8 mouse cellular contexts compared by ENCODE assay signal in the genomic region with DNA sequence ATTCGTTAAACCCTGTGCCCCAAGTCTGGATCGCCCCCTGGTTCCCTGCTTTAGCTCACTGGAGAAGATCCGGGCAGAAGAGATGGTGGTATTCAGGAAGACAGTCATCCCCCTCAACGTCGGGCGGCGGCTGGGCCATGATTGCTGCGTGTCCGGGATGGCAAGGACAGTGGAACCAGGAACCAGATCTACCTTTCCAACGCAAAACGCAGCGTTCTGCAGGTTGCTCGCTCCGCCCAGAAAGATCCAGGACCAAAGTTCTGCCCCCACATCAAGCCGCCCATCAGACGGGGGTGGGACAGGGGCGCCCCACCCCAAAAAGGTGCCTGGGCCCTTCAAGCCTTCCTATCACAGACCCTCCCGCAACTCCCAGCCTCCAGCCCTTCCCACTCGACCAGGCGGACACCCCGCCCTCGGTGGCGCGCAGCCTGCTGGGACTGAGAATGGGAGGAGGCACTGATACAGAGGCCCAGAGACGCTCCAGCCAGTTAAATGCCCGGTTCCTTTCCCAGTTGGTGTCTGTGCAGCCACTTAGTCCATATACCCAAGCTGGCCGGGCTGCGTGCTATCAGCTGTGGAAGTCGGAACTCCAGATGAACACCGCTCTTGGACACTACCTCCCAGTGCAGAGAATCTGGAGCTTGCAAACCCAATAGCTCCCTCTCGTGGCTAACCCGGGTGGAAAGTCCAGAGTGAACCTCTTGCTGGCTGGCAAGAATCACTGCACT. TPM values are rescaled to one million over a fixed set of nuclear protein-coding genes. Genes with fewer than 3 reads are reported as not detected.
DNase-seq lines count a peak whose midpoint lies in the region; ATAC-seq lines count a peak whose summit lies in the region.

A gene (minus strand): TSS at position 433 of the 728 bp plus-strand sequence.

- H3K4me1 ChIP-seq in hindbrain, embryonic 11.5 days (replicated peaks; ENCODE audit: control insufficient read depth, insufficient read depth, low read length), result no peaks in the 10 kb centered on the region

- H3K27ac ChIP-seq in hindbrain, embryonic 11.5 days (ENCODE audit: low read depth, low read length), result peak within 1 kb of the TSS; percentile 47

- WGBS in hindbrain, embryonic 11.5 days, result 2% methylated on average over 32 of the region's 32 CpGs

- DNase-seq in Muller cell, postnatal 12 days (ENCODE audit: inconsistent ontology term), result peak; percentile 98
- DNase-seq in cerebellum, adult 9-11 months, result peak; percentile 87
- DNase-seq in frontal cortex, adult 2 months (ENCODE audit: extremely low spot score in 1 of 2, low spot score in 1 of 2), result peak; percentile 73 to 96
- peak; percentile 94 for DNase-seq in hindbrain, embryonic 11.5 days (ENCODE audit: low spot score)
- DNase-seq in layer of hippocampus, postnatal 10 days (ENCODE audit: low spot score in 2 of 2), result peak; percentile 88 to 89
- DNase-seq in lung, postnatal 10 days, result peak; percentile 95
- peak; percentile 89 for DNase-seq in ovary, postnatal 36 days (ENCODE audit: low spot score)
- peak; percentile 85 for DNase-seq in thymus, postnatal 25 days

- H3K9ac ChIP-seq in hindbrain, embryonic 11.5 days (ENCODE audit: low read depth, low read length), result peak within 1 kb of the TSS; percentile 75

- H3K4me2 ChIP-seq in hindbrain, embryonic 11.5 days (replicated peaks; ENCODE audit: low read depth, low read length), result peak within 1 kb of the TSS; percentile 88

- H3K27me3 ChIP-seq in hindbrain, embryonic 11.5 days (ENCODE audit: control insufficient read depth, insufficient read depth, low read length), result no peaks in the 10 kb centered on the region

- H3K36me3 ChIP-seq in hindbrain, embryonic 11.5 days (ENCODE audit: control insufficient read depth, insufficient read depth, low read length), result no peaks in the 10 kb centered on the region

- H3K9me3 ChIP-seq in hindbrain, embryonic 11.5 days (ENCODE audit: control insufficient read depth, low read length), result no peaks in the 10 kb centered on the region

- peak; percentile 82 for ATAC-seq in hindbrain, embryonic 11.5 days (ENCODE audit: low FRiP score)

- peak within 1 kb of the TSS; percentile 55 for H3K4me3 ChIP-seq in hindbrain, embryonic 11.5 days (ENCODE audit: low read depth, low read length)

RNA-seq across cellular contexts. Expression of the gene that starts here (rescaled TPM):
- polyA plus RNA-seq in frontal cortex, adult 2 months (2012; rRNA removed), result 39.6 and 41.5 TPM in 2 replicates
- 20.4 and 24.7 TPM in 2 replicates for polyA plus RNA-seq in hindbrain, embryonic 11.5 days (2014; fragmentation: Nextera tagmentation; extraction: Ambion mirVana)
- 10 to 100 TPM; 24.8 to 25.7 TPM for total RNA-seq in layer of hippocampus, postnatal 10 days (2021)

Comparison
In these comparisons a context has a peak if more than half of its experiments do, and no peak if none do; other contexts are left out.
1. Peak in every context shown above with its lines: DNase-seq, ATAC-seq, H3K4me3 ChIP-seq and H3K27ac ChIP-seq.